Mouse (Mus musculus) embryonic facial prominence, embryonic 14.5 days (tissue): ENCODE measurements around the gene Smarcd1. TPM values are rescaled to one million over a fixed set of nuclear protein-coding genes. Genes with fewer than 3 reads are reported as not detected.
"Not testable (repeated sequence)": the region's sequence is repeated elsewhere in the genome, so short reads cannot be mapped to it uniquely, and the experiment has no call there.

Experiments
- ATAC-seq: fragments of 200-750 bp; cut with Nextera tagmentation; 2 replicates; pipeline ENCODE4 v1.8.0; 2017; ENCODE audit warnings: low read depth, moderate number of reproducible peaks, moderate TSS enrichment
- DNase-seq: peaks from one replicate; pipeline ENCODE4 v3.0.0-alpha.2; 2015; ENCODE audit warnings: low spot score
- H3K27ac ChIP-seq: fragments of 300-500 bp; sonication (generic); replicated peaks from 2 replicates; pipeline ENCODE4 v1.5.1; 2014; ENCODE audit warnings: low read depth, mild to moderate bottlenecking, low read length, moderate library complexity
- H3K27me3 ChIP-seq: fragments of 300-500 bp; sonication (generic); replicated peaks from 2 replicates; pipeline ENCODE4 v1.6.1; 2014; ENCODE audit warnings: low read length; ENCODE audit not compliant: control insufficient read depth, insufficient read depth
- H3K36me3 ChIP-seq: fragments of 300-500 bp; sonication (generic); 2 replicates; pipeline ENCODE4 v1.6.1; 2014; ENCODE audit warnings: low read length, mixed read lengths; ENCODE audit not compliant: control insufficient read depth, insufficient read depth
- H3K4me1 ChIP-seq: fragments of 300-500 bp; sonication (generic); 2 replicates; pipeline ENCODE4 v1.6.1; 2014; ENCODE audit warnings: antibody characterized with exemption, low read length; ENCODE audit not compliant: control insufficient read depth, insufficient read depth
- H3K4me2 ChIP-seq: fragments of 300-500 bp; sonication (generic); 2 replicates; pipeline ENCODE4 v1.6.1; 2014; ENCODE audit warnings: low read depth, mild to moderate bottlenecking, low read length, moderate library complexity, mixed read lengths
- H3K4me3 ChIP-seq: fragments of 300-500 bp; sonication (generic); 2 replicates; pipeline ENCODE4 v1.5.1; 2014; ENCODE audit warnings: low read depth, mild to moderate bottlenecking, low read length
- H3K9ac ChIP-seq: fragments of 300-500 bp; sonication (generic); 2 replicates; pipeline ENCODE4 v1.6.1; 2014; ENCODE audit warnings: low read depth, mild to moderate bottlenecking, low read length, moderate library complexity, mixed read lengths
- H3K9me3 ChIP-seq: fragments of 300-500 bp; sonication (generic); 2 replicates; pipeline ENCODE4 v1.6.1; 2016; ENCODE audit warnings: low read length; ENCODE audit not compliant: control insufficient read depth
- whole genome bisulfite sequencing: fragments of 180-500 bp; shearing (Covaris S2); extraction: QIAGEN DNeasy Blood & Tissue Kit; methylation state at CpG from one replicate; pipeline ENCODE4 v1.1.7; 2014; 5-methylcytosine and 5-hydroxymethylcytosine counted together
- polyA plus RNA-seq: library from polyadenylated mRNA; unstranded; fragments of >200 nt; fragmentation: Nextera tagmentation; extraction: Ambion mirVana; gene quantifications from 2 replicates; pipeline ENCODE4 v1.2.1, GENCODE M21; 2014

The Smarcd1 gene
- polyA plus RNA-seq, 1 experiment from 2014 or later = 27.9 TPM

DNA sequence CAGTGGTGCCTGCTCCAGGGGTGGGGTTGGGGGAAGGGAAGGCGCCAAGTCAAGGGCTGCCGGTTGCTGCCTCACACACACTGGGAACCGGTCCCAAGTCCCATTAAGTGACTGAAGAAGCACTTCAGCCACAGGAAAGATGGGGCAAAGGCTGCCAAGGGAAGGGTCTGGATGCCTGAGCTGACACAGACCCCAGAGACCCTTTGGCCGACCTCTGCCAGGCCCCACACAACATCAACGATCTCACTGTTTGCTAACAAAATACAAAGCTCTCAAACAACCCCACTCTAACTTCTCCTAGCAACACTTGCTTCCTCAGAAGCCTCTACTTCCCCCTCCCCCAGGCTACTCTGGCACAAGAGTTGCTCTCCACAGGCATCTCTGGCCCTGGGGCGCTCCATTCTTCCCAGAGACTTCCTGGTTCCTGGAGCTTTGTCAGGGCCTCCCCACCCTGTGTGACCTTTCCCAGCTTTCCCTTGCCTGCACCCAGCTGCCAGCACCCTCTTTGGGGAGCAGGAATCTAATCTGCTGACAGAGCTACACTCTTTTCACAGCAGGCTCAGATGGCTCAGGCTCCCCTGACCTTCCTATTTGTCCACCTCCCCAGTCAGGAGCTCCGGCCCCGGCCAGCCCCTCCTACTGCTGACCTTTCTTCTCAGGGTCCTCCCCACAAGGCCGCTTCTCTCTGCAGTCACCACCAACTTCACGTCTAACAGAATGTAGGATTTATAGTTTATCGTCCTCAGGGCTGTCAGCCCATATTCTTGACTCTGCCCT, 21.8 kb downstream of the Smarcd1 start:
- Histone ChIP-seq H3K4me1 (peaks cover 12% of the 10 kb centered on the region), H3K9ac (no peak overlapping the region), H3K27ac (peak overlapping the region; percentile 28), H3K4me3 (no peak overlapping the region), H3K27me3 (no peaks in the 10 kb centered on the region), H3K36me3 (peaks cover 19% of the 10 kb centered on the region), H3K4me2 (peak overlapping the region; percentile 63), H3K9me3 (0 out of 2 replicates have a peak, but pooled peaks cover under 1% of the 10 kb centered on the region)
- DNase-seq = peak; percentile 49
- no peak for ATAC-seq
- WGBS = 18% methylated on average over 11 of the region's 11 CpGs

DNA sequence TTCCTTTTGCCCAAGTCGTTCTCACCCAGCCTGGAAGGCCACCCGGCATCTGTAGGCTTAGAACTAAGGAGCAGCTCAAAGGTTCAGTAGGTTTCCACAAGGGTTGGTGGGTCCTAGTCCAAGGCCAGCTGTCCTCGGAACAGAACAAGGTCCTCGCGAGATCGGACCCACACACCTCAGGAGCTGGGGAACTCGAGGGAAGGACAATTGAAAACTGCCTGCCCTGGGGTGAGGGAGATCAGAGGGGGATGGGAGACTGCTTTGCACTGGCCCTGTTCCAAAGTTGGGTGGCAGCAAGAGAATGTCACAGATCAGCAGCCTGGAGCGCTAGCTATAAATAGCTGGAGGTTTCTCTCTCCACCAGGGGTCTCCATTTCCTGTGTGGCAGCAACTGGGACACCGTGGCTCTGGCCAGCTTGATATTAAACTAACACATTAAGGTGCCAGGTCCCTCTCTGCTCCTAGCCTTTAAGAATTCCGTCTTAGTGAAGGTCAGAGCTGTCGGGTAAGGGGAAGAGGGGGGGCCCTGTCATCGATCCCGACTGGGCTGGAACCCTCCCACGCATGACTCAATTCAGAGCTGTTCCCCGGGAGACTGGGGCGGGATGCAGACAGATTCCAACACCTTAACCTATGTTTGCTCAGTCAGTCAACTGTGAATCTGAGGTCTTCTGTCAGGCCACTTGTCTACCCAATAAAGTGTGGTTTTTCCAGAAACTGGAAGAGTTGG, 22.5 kb downstream of the Smarcd1 start:
- peaks cover 12% of the 10 kb centered on the region for H3K4me1 ChIP-seq
- peak overlapping the region; percentile 98 for H3K4me3 ChIP-seq
- DNase-seq = peak; percentile 89
- H3K27ac ChIP-seq = peak overlapping the region; percentile 28
- H3K9ac ChIP-seq = peak overlapping the region; percentile 51; the same call in 1 of the 2 replicates
- WGBS = 7% methylated on average over 16 of the region's 16 CpGs
- no peaks in the 10 kb centered on the region for H3K27me3 ChIP-seq
- 0 out of 2 replicates have a peak, but pooled peaks have one; percentile 14 for ATAC-seq
- H3K4me2 ChIP-seq = peak overlapping the region; percentile 63
- peaks cover 25% of the 10 kb centered on the region for H3K36me3 ChIP-seq
- 0 out of 2 replicates have a peak, but pooled peaks cover 6% of the 10 kb centered on the region for H3K9me3 ChIP-seq

DNA sequence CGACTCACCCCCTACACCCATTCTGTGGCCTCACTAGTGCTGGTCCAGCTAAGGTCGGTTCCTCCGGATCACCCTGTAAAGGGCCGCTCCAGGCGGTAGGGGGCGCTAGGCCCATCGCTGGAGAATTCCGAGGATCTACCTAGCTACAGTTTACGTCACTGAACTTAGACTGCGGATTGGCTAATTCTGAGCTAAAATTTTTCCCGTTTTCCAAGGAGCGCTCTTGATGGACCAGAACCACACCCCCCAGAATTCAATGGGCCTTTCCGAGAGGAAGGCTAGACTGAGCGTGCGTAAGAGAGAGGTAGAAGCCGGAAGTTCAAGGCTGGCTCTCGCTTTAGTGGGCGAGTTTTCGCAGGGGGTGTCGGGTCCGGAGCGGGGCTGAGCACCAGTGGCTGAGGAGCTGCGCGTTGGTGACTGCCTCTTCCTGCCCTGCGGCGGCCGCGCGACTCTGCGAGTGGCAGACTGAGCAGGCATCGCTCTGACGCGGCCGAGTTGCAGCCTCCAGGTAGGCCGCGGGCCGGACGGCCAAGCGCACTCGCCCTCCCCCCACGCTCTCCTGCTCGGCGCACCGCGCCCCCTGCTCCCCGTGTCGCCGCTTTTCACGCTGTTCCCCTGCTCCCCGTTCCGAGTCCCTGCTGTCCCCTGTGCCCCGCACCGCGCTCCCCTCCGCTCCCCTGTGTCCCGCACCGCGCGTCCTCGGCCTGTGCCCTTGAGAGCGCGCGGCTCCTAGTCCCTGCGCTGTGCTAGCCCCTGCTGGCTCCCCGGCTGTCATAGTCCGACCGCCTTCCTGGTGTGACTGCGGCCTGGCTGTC, 23.6 kb downstream of the Smarcd1 start, which contains the start of gene Cox14:
Cox14 (plus strand) TSS at position 278 of the 815 bp plus-strand sequence.
- WGBS = 1% methylated on average over 47 of the region's 68 CpGs
- peak; percentile 96 for ATAC-seq

DNA sequence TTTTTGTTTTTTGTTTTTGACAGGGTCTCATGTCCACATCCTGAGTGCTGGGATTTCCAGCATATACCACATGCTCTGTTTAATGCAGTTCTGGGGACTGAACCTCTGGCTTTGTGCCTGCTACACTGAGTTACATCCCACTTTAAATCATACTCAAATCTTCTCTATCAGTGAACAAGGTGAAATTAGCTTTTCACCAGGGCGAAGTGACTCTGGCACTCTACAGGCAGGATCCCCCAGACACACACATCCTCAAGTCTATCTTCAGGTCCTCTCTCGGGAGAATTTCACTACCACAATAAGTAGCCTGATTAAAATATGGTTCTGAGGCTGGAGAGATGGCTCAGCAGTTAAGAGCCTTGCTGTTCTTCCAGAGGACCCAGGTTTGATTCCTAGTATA, 24.6 kb downstream of the Smarcd1 start:
- Histone ChIP-seq H3K9ac (peak overlapping the region; percentile 95), H3K36me3 (peaks cover 32% of the 10 kb centered on the region), H3K4me3 (peak overlapping the region; percentile 98), H3K9me3 (0 out of 2 replicates have a peak, but pooled peaks cover 6% of the 10 kb centered on the region), H3K27ac (no peak overlapping the region), H3K27me3 (no peaks in the 10 kb centered on the region), H3K4me1 (peaks cover 12% of the 10 kb centered on the region), H3K4me2 (peak overlapping the region; percentile 74)
- DNase-seq (no peak), ATAC-seq (no peak)
- 80% methylated on average over 2 of the region's 2 CpGs for WGBS

More for the DNA sequence above, 23.6 kb downstream of the Smarcd1 start, which contains the start of gene Cox14:
- Histone ChIP-seq H3K9me3 (0 out of 2 replicates have a peak, but pooled peaks cover 6% of the 10 kb centered on the region), H3K27ac (peak within 1 kb of the TSS; percentile 86), H3K27me3 (no peaks in the 10 kb centered on the region), H3K36me3 (peaks cover 28% of the 10 kb centered on the region), H3K4me1 (peaks cover 12% of the 10 kb centered on the region), H3K9ac (peak within 1 kb of the TSS; percentile 95), H3K4me2 (peak within 1 kb of the TSS; percentile 74), H3K4me3 (peak within 1 kb of the TSS; percentile 98)
- DNase-seq = peak; percentile 100

DNA sequence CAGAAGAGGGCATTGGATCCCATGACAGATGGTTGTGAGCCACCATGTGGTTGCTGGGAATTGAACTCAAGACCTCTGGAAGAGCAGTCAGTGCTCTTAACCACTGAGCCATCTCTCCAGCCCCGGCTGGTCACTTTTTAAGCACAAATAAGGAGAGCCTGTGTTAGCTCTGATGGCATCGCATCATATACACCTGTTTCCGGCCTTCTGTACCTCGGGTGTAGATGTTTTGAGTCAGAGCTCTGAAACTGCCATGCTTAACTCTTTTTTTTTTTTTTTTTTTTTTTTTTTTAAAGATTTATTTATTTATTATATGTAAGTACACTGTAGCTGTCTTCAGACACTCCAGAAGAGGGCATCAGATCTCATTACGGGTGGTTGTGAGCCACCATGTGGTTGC, 25.1 kb downstream of the Smarcd1 start:
- not testable (repeated sequence) for H3K9me3 ChIP-seq, ATAC-seq, H3K4me3 ChIP-seq, H3K4me2 ChIP-seq, H3K27ac ChIP-seq, DNase-seq, H3K9ac ChIP-seq, H3K27me3 ChIP-seq
- Histone ChIP-seq H3K36me3 (peaks cover 37% of the 10 kb centered on the region), H3K4me1 (peaks cover 12% of the 10 kb centered on the region)
- WGBS = 93% methylated on average over 4 of the region's 5 CpGs

DNA sequence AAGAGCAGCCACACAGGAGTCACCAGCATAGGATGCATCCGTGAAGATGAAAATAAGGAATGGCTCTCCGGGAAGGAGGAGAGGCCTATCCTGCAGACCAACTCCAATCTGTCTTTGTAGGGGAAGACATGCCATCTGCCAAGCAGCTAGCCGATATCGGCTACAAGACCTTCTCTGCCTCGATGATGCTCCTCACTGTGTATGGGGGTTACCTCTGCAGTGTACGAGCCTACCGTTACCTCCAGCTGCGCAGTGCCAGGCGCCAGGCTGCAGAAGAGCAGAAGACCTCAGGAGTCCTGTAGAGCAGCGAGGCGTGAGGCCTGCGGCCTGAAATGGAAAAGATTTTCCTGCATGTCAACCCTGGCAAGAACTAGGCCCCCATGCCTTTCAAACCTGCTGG, 25.6 kb downstream of the Smarcd1 start:
- Histone ChIP-seq H3K4me1 (peaks cover 12% of the 10 kb centered on the region), H3K4me3 (no peak overlapping the region), H3K36me3 (peaks cover 41% of the 10 kb centered on the region), H3K27ac (no peak overlapping the region), H3K9ac (no peak overlapping the region), H3K9me3 (0 out of 2 replicates have a peak, but pooled peaks cover 6% of the 10 kb centered on the region), H3K4me2 (no peak overlapping the region), H3K27me3 (no peaks in the 10 kb centered on the region)
- 96% methylated on average over 12 of the region's 12 CpGs for WGBS
- ATAC-seq (no peak), DNase-seq (no peak)

DNA sequence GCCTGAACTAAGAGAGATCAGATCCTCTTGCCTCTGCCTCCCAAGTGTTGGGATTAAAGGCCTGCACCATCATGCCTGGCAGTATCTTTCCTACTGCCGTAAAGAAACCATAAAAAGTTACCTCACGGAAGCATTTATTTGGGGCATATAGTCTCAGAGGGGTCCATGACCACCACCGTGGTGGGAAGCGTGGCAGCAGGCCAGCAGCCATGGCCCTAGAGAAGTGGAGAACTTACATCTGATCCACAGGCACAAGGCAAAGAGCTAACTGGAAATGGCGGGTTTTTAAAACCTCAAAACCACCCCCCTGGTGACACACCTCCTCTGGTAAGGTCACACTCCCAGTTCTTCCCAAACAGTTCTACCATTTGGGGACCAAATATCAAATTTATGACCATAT, 26.3 kb downstream of the Smarcd1 start:
- Histone ChIP-seq H3K9me3 (0 out of 2 replicates have a peak, but pooled peaks cover 6% of the 10 kb centered on the region), H3K36me3 (peaks cover 48% of the 10 kb centered on the region), H3K27ac (no peak overlapping the region), H3K4me3 (no peak overlapping the region), H3K27me3 (no peaks in the 10 kb centered on the region), H3K4me2 (no peak overlapping the region), H3K4me1 (peaks cover 11% of the 10 kb centered on the region), H3K9ac (no peak overlapping the region)
- ATAC-seq (no peak), DNase-seq (no peak)
- 95% methylated on average over 5 of the region's 5 CpGs for WGBS
